Mouse (Mus musculus) intestine, embryonic 16.5 days (tissue): ENCODE results near the gene Gadd45a. TPM values are rescaled to one million over a fixed set of nuclear protein-coding genes. Genes with fewer than 3 reads are reported as not detected.

Source experiments
- ATAC-seq: fragments of 200-750 bp; cut with Nextera tagmentation; 2 replicates; pipeline ENCODE4 v1.8.0; 2017; ENCODE audit warnings: moderate TSS enrichment, moderate library complexity
- H3K27ac ChIP-seq: fragments of 300-500 bp; sonication (generic); 2 replicates; pipeline ENCODE4 v1.5.1; 2014; ENCODE audit warnings: mild to moderate bottlenecking, low read length
- H3K27me3 ChIP-seq: fragments of 300-500 bp; sonication (generic); replicated peaks from 2 replicates; pipeline ENCODE4 v1.6.1; 2014; ENCODE audit warnings: low read length, control low read depth, mixed read lengths; ENCODE audit not compliant: control insufficient read depth, insufficient read depth
- H3K36me3 ChIP-seq: fragments of 300-500 bp; sonication (generic); 2 replicates; pipeline ENCODE4 v1.6.1; 2014; ENCODE audit warnings: low read length, control low read depth; ENCODE audit not compliant: control insufficient read depth, insufficient read depth
- H3K4me1 ChIP-seq: fragments of 300-500 bp; sonication (generic); 2 replicates; pipeline ENCODE4 v1.6.1; 2014; ENCODE audit warnings: low read length, control low read depth, mixed read lengths; ENCODE audit not compliant: control insufficient read depth, insufficient read depth
- H3K4me2 ChIP-seq: fragments of 300-500 bp; sonication (generic); 2 replicates; pipeline ENCODE4 v1.6.1; 2014; ENCODE audit warnings: low read depth, low read length, control low read depth
- H3K4me3 ChIP-seq: fragments of 300-500 bp; sonication (generic); 2 replicates; pipeline ENCODE4 v1.5.1; 2014; ENCODE audit warnings: mild to moderate bottlenecking, low read length
- H3K9ac ChIP-seq: fragments of 300-500 bp; sonication (generic); 2 replicates; pipeline ENCODE4 v1.6.1; 2014; ENCODE audit warnings: low read depth, low read length
- H3K9me3 ChIP-seq: fragments of 300-500 bp; sonication (generic); 2 replicates; pipeline ENCODE4 v1.6.1; 2016; ENCODE audit warnings: low read length, control low read depth; ENCODE audit not compliant: control insufficient read depth
- WGBS: fragments of 180-500 bp; shearing (Covaris S2); extraction: QIAGEN DNeasy Blood & Tissue Kit; methylation state at CpG from one replicate; pipeline ENCODE4 v1.1.7; 2014; 5-methylcytosine and 5-hydroxymethylcytosine counted together
- polyA plus RNA-seq: library from polyadenylated mRNA; unstranded; fragments of >200 nt; fragmentation: Nextera tagmentation; extraction: Ambion mirVana; gene quantifications from 2 replicates; pipeline ENCODE4 v1.2.1, GENCODE M21; 2015

Gadd45a gene
- polyA plus RNA-seq, 1 experiment from 2014 or later: 27.4 TPM

- no peak overlapping the region for H3K9ac ChIP-seq
- WGBS: 53% methylated on average over 1 of the region's 1 CpGs
- H3K27ac ChIP-seq: no peak overlapping the region
- no peaks in the 10 kb centered on the region for H3K27me3 ChIP-seq
- no peak overlapping the region for H3K4me3 ChIP-seq
- H3K4me2 ChIP-seq: no peak overlapping the region
- H3K4me1 ChIP-seq: peaks cover 2% of the 10 kb centered on the region; the same call in 1 of the 2 replicates
- ATAC-seq: no peak
- H3K36me3 ChIP-seq: no peaks in the 10 kb centered on the region
- no peaks in the 10 kb centered on the region for H3K9me3 ChIP-seq
These were observed 12.8 kb upstream of the Gadd45a start for GRCm38 (mm10) chr6:67050063-67050462.

DNA sequence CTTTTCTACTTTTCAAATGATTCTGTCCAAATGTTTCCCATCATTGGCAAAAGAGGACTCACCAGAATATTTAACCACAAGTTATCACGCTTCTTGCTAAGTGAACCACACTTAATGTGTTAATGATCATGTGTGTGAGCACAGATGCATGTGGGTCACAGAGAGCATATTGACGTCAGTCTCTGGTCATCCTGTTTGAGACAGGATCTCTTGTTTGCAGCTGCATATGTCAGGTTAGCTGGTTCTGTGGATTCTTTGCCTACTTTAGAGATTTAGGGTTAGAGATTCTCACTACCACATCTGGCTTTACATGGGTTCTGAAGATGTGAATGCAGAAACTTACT lies 12.4 kb upstream of the Gadd45a start:
- Histone ChIP-seq H3K36me3 (no peaks in the 10 kb centered on the region), H3K9ac (no peak overlapping the region), H3K27ac (0 out of 2 replicates have a peak overlapping the region, but pooled peaks have one; percentile 23), H3K27me3 (no peaks in the 10 kb centered on the region), H3K4me1 (peaks cover 2% of the 10 kb centered on the region; the same call in 1 of the 2 replicates), H3K4me2 (no peak overlapping the region), H3K4me3 (no peak overlapping the region), H3K9me3 (no peaks in the 10 kb centered on the region)
- ATAC-seq: no peak
- 61% methylated on average over 2 of the region's 2 CpGs for WGBS

- Histone ChIP-seq H3K27ac (peak overlapping the region; percentile 23; the same call in 1 of the 2 replicates), H3K4me2 (no peak overlapping the region), H3K9me3 (no peaks in the 10 kb centered on the region), H3K9ac (no peak overlapping the region), H3K27me3 (no peaks in the 10 kb centered on the region), H3K36me3 (no peaks in the 10 kb centered on the region), H3K4me3 (no peak overlapping the region), H3K4me1 (peaks cover 2% of the 10 kb centered on the region; the same call in 1 of the 2 replicates)
- ATAC-seq: peak; percentile 55; the same call in 1 of the 2 replicates
- 36% methylated on average over 7 of the region's 7 CpGs for WGBS
These were observed 11.8 kb upstream of the Gadd45a start for GRCm38 (mm10) chr6:67048880-67049694.

GRCm38 (mm10) chr6:67048052-67048691 lies 10.9 kb upstream of the Gadd45a start:
- WGBS: 71% methylated on average over 3 of the region's 3 CpGs
- Histone ChIP-seq H3K27me3 (no peaks in the 10 kb centered on the region), H3K9ac (no peak overlapping the region), H3K36me3 (no peaks in the 10 kb centered on the region), H3K27ac (no peak overlapping the region), H3K4me2 (no peak overlapping the region), H3K4me1 (peaks cover 2% of the 10 kb centered on the region; the same call in 1 of the 2 replicates), H3K4me3 (no peak overlapping the region), H3K9me3 (no peaks in the 10 kb centered on the region)
- ATAC-seq: no peak

GRCm38 (mm10) chr6:67046937-67047336 lies 9.7 kb upstream of the Gadd45a start:
- WGBS: 57% methylated on average over 3 of the region's 3 CpGs
- Histone ChIP-seq H3K4me1 (peaks cover 2% of the 10 kb centered on the region; the same call in 1 of the 2 replicates), H3K4me3 (no peak overlapping the region), H3K27me3 (no peaks in the 10 kb centered on the region), H3K27ac (no peak overlapping the region), H3K4me2 (no peak overlapping the region), H3K9ac (no peak overlapping the region), H3K36me3 (no peaks in the 10 kb centered on the region), H3K9me3 (no peaks in the 10 kb centered on the region)
- no peak for ATAC-seq

DNA sequence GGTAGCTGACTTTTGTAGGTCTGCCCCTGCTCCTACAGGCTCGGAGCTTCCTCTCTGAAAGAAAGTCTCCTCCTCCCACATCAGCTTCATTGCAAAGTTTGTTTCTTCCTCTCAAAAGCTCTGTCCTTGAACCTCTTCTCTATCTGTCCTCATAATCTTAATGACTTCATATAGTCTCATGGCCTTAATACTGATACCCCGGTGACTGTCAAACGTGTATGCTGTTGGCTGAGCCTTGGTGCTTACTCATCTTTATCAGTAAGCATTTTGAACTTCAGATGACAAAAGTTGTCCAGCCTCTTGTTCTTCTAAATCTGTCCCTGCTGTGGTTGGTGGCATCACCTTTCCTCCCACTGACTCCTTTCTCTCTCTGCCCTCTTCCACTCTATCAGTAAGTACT lies 8.2 kb upstream of the Gadd45a start:
- WGBS: 75% methylated on average over 3 of the region's 3 CpGs
- no peak overlapping the region for H3K27ac ChIP-seq
- no peak overlapping the region for H3K4me2 ChIP-seq
- H3K9me3 ChIP-seq: no peaks in the 10 kb centered on the region
- ATAC-seq: no peak
- H3K27me3 ChIP-seq: no peaks in the 10 kb centered on the region
- H3K36me3 ChIP-seq: no peaks in the 10 kb centered on the region
- H3K4me3 ChIP-seq: no peak overlapping the region
- peaks cover 2% of the 10 kb centered on the region; the same call in 1 of the 2 replicates for H3K4me1 ChIP-seq
- H3K9ac ChIP-seq: no peak overlapping the region

DNA sequence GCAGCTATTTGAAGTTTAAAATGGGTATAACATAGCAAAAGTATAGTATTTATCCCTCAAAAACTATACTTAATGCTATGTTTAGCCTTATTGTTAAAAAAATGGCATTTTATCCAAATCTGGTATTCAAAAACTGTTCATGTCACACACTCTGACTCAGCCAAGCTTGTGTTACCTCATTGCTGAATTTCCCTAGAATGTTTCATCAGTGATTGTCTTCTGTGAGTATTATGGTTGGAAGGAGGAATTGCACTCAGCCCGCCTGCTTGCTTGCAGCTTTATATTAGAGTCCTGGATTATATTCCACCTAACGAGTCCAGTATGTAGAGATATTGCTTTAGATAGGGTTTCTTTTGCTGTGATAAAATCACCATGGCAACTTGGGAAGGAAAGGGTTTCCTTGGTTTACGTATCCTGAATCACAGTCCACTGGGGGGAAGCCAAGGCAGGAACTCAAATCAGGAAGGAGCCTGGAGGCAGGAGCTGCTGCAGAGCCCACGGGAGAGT lies 3.7 kb upstream of the Gadd45a start:
- Histone ChIP-seq H3K4me1 (peaks cover 2% of the 10 kb centered on the region; the same call in 1 of the 2 replicates), H3K27me3 (no peaks in the 10 kb centered on the region), H3K9me3 (no peaks in the 10 kb centered on the region), H3K9ac (no peak overlapping the region), H3K27ac (no peak overlapping the region), H3K4me3 (no peak overlapping the region), H3K4me2 (no peak overlapping the region), H3K36me3 (no peaks in the 10 kb centered on the region)
- 65% methylated on average over 4 of the region's 4 CpGs for WGBS
- ATAC-seq: no peak

- Histone ChIP-seq H3K27ac (no peak overlapping the region), H3K4me1 (peaks cover 8% of the 10 kb centered on the region; the same call in 1 of the 2 replicates), H3K27me3 (no peaks in the 10 kb centered on the region), H3K9me3 (no peaks in the 10 kb centered on the region), H3K4me2 (no peak overlapping the region), H3K36me3 (no peaks in the 10 kb centered on the region), H3K4me3 (no peak overlapping the region), H3K9ac (no peak overlapping the region)
- WGBS: 94% methylated on average over 2 of the region's 3 CpGs
- no peak for ATAC-seq
These were observed 1.7 kb upstream of the Gadd45a start for GRCm38 (mm10) chr6:67038964-67039363.

GRCm38 (mm10) chr6:67036356-67036811 lies 873 bp downstream of the Gadd45a start:
- Histone ChIP-seq H3K4me2 (peak overlapping the region; percentile 78), H3K4me3 (peak overlapping the region; percentile 96), H3K36me3 (no peaks in the 10 kb centered on the region), H3K9me3 (no peaks in the 10 kb centered on the region), H3K27me3 (no peaks in the 10 kb centered on the region), H3K4me1 (peaks cover 8% of the 10 kb centered on the region; the same call in 1 of the 2 replicates), H3K9ac (peak overlapping the region; percentile 90), H3K27ac (peak overlapping the region; percentile 97)
- peak; percentile 74 for ATAC-seq
- WGBS: under 1% methylated on average over 29 of the region's 29 CpGs
